Mouse (Mus musculus) small intestine, adult 2 months (tissue): ENCODE data around the gene Nt5c2. TPM values are rescaled to one million over a fixed set of nuclear protein-coding genes. Genes with fewer than 3 reads are reported as not detected.

ENCODE experiments used
- H3K27ac ChIP-seq: fragments of 200-500 bp; 2 replicates; pipeline ENCODE4 v1.5.1; 2012; ENCODE audit warnings: low read depth, low read length, control low read depth, inconsistent platforms; ENCODE audit not compliant: insufficient read depth
- H3K27me3 ChIP-seq: fragments of 200-500 bp; 2 replicates; pipeline ENCODE4 v1.6.1; 2012; ENCODE audit warnings: mild to moderate bottlenecking, moderate library complexity, low read length, inconsistent platforms; ENCODE audit not compliant: control insufficient read depth, insufficient read depth
- H3K36me3 ChIP-seq: fragments of 200-500 bp; 2 replicates; pipeline ENCODE4 v1.6.1; 2012; ENCODE audit warnings: mild to moderate bottlenecking, low read length, control low read depth, inconsistent platforms; ENCODE audit not compliant: control insufficient read depth, insufficient read depth
- H3K4me1 ChIP-seq: fragments of 200-500 bp; 2 replicates; pipeline ENCODE4 v1.6.1; 2012; ENCODE audit warnings: low read length, inconsistent platforms, mixed read lengths; ENCODE audit not compliant: control insufficient read depth, insufficient read depth, insufficient read length
- H3K4me3 ChIP-seq: fragments of 200-500 bp; 2 replicates; pipeline ENCODE4 v1.5.1; 2012; ENCODE audit warnings: low read depth, mild to moderate bottlenecking, control low read depth, inconsistent platforms, low read length, moderate library complexity
- CTCF ChIP-seq: fragments of 200-500 bp; IDR thresholded peaks from 2 replicates; pipeline ENCODE4 v1.5.1; 2012; ENCODE audit warnings: low read depth, mild to moderate bottlenecking, control low read depth, inconsistent platforms, low read length, moderate library complexity, mixed read lengths; ENCODE audit not compliant: insufficient replicate concordance, insufficient read length; ENCODE audit errors: extremely low read depth
- POLR2A ChIP-seq: fragments of 200-500 bp; IDR thresholded peaks from 2 replicates; pipeline ENCODE4 v1.6.1; 2012; ENCODE audit warnings: low read depth, mild to moderate bottlenecking, control low read depth, inconsistent platforms, low read length, moderate library complexity
- WGBS: fragments of 180-500 bp; shearing (Covaris S2); methylation state at CpG from one replicate; pipeline ENCODE4 v1.1.7; 2018; 5-methylcytosine and 5-hydroxymethylcytosine counted together
- polyA plus RNA-seq: library from polyadenylated mRNA; depleted of rRNA; stranded (reverse); fragments of >200 nt; gene quantifications from 2 replicates; pipeline ENCODE4 v1.2.3, GENCODE M21; 2012

The Nt5c2 gene
- polyA plus RNA-seq, 1 experiment: 6.1 TPM

DNA sequence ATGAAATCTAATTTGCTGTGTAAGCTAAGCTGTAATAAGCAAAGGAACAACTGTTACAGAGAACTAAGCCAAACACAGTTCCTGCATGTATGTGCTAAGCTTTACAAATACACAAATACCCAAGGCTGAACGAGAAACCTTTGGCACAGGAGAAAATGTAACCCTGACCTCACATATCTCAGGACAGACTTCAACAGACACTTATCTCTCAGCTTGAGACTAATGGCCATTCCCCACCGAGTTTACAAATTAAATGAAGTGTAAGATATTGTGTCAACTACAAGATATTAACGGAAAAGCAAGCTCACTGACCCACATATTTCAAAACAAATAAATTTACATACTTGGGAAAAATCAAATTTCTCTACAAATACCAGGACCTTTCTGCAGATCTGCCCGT is 86.8 kb downstream of the Nt5c2 start:
- Histone ChIP-seq H3K4me3 (no peak overlapping the region), H3K27me3 (no peaks in the 10 kb centered on the region), H3K36me3 (0 out of 2 replicates have a peak, but pooled peaks cover 4% of the 10 kb centered on the region), H3K27ac (no peak overlapping the region), H3K4me1 (no peaks in the 10 kb centered on the region)
- TF ChIP-seq POLR2A (no peak), CTCF (no peak)
- WGBS: 58% methylated on average over 4 of the region's 4 CpGs

DNA sequence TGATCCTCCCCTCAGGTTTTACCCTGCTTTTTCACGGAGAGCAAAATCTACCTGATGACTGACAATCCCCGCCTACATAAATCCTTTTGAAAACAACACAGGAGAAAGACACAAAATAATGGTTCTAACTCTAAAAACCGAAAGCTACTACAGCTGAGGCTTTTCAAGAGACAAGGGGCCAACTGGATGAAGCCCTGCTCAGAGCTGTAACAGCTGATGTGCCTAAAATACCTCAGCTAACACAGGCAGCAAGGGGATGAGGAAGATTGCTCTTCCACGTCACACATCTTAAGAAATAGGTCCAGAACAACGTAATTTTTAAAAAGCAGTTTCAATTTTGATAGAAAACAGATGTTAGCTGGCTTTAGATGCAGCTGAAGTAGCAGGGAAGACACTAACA is 88.0 kb downstream of the Nt5c2 start:
- Histone ChIP-seq H3K4me1 (no peaks in the 10 kb centered on the region), H3K36me3 (0 out of 2 replicates have a peak, but pooled peaks cover 4% of the 10 kb centered on the region), H3K27me3 (no peaks in the 10 kb centered on the region), H3K27ac (no peak overlapping the region), H3K4me3 (no peak overlapping the region)
- TF ChIP-seq CTCF: no peak
- TF ChIP-seq POLR2A: no peak
- 63% methylated on average over 5 of the region's 5 CpGs for WGBS

DNA sequence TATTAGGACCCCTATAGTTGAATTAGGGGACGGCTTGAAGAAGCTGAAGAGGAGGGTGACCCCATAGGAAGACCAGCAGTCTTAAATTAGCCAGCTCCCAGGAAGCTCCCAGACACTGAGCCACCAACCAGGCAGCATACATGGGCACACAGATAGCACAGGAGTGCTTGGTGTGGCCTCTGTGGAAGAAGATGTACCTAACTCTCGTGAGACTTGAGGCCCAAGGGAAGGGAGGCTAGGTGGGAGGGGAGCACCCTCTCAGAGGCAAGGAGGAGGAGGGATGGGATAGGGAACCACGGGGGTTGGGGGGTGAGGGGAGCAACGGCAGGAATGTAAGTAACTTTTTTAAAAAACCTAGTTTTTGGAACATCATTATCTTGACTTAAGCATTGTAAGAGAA is 88.6 kb downstream of the Nt5c2 start:
- WGBS: 72% methylated on average over 4 of the region's 4 CpGs
- TF ChIP-seq CTCF: no peak
- no peak for TF ChIP-seq POLR2A
- 0 out of 2 replicates have a peak, but pooled peaks cover 2% of the 10 kb centered on the region for H3K36me3 ChIP-seq
- H3K4me1 ChIP-seq: no peaks in the 10 kb centered on the region
- H3K27me3 ChIP-seq: no peaks in the 10 kb centered on the region
- no peak overlapping the region for H3K27ac ChIP-seq
- no peak overlapping the region for H3K4me3 ChIP-seq

DNA sequence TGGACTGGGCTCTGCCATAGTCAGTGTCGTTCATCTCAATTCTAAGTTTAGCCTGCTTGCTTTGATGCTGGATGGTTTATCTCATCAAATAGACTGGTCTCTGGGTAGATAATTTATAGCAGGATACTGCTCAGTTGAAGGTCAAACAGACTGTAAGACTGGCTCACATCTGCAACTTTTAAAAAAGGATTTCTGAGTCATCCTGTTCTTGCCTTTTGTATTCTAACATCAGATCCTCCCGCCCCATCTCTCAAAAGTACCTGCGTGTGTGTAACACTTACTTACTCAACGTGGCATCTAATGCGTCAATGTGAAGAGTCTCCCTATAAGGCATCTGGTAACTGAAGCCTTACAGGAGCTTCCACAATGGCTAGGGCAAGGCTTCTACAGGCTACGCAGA is 94.4 kb downstream of the Nt5c2 start:
- Histone ChIP-seq H3K36me3 (0 out of 2 replicates have a peak, but pooled peaks cover 2% of the 10 kb centered on the region), H3K27me3 (no peaks in the 10 kb centered on the region), H3K4me1 (no peaks in the 10 kb centered on the region), H3K27ac (no peak overlapping the region), H3K4me3 (no peak overlapping the region)
- TF ChIP-seq POLR2A (no peak), CTCF (no peak)
- WGBS: 81% methylated on average over 6 of the region's 6 CpGs

DNA sequence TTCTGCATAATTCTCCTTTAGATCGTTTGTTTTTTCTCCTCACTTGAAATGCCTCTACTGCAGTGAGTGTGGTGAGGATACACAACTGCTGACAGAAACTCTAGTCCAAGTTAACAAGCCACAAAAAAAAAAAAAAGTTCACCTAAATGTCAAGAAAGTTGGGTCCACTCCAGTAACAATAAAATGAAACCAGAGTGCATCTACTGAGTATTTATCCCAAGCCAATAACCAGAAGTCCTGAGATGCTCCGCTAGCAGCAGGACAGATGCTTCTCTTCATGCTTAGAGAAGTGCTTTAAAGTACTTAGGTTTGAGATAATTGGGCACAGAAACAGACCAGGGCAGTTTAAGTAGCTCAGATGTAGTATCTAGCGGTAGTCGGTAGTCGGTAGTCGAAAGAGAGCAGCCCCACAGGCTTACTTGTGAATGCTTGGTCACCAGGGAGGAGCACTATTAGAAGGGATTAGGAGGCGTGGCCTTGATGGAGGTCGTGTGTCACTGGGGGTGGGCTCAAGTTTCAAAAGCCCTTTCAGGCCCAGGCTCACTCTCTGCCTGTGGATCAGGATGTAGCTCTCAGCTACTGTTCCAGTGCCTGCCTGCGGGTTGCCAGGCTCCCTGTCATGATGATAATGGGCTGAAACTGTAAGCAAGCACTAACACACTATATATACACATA is 99.4 kb downstream of the Nt5c2 start:
- no peaks in the 10 kb centered on the region for H3K4me1 ChIP-seq
- no peaks in the 10 kb centered on the region for H3K27me3 ChIP-seq
- TF ChIP-seq POLR2A (no peak), CTCF (no peak)
- no peaks in the 10 kb centered on the region for H3K36me3 ChIP-seq
- no peak overlapping the region for H3K27ac ChIP-seq
- WGBS: 73% methylated on average over 9 of the region's 9 CpGs
- H3K4me3 ChIP-seq: no peak overlapping the region

DNA sequence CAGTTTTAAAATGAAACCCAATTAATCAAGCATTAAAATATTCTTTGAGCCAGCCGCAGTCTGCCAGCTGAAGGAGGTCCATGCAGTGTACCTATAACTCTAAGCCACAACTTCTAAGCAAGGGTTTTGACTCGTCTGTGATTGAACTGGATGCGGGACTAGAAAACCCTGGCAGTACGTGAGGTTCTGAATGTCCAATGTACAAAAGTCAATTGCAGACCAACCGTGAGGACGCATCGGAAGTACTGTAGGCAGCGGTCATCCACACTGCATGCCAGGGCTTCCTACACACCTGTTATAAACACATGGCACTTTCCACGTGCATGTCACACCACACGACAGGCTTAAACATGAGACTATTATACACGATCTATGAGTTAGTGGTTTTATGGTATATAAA is 101.3 kb downstream of the Nt5c2 start:
- 94% methylated on average over 11 of the region's 11 CpGs for WGBS
- TF ChIP-seq POLR2A: no peak
- no peak for TF ChIP-seq CTCF
- no peaks in the 10 kb centered on the region for H3K36me3 ChIP-seq
- no peaks in the 10 kb centered on the region for H3K27me3 ChIP-seq
- H3K4me3 ChIP-seq: no peak overlapping the region
- H3K27ac ChIP-seq: no peak overlapping the region
- no peaks in the 10 kb centered on the region for H3K4me1 ChIP-seq

DNA sequence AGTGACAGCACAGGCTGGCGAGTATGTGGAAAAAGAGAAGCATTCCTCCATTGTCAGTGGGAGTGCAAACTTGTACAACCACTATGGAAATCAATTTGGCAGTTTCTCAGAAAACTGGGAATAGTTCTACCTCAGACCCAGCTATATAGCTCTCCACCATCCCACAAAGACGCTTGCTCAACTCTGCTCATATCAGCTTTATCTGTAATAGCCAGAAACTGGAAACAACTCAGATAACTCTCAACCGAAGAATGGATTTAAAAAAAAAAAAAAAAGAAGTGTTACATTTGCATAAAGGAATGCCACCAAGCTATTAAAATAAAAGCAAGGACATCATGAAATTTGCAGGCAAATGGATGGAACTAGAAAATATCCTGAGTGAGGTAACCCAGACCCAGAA is 103.5 kb downstream of the Nt5c2 start:
- no peaks in the 10 kb centered on the region for H3K4me1 ChIP-seq
- TF ChIP-seq CTCF (no peak), POLR2A (no peak)
- WGBS: 58% methylated on average over 3 of the region's 3 CpGs
- H3K27ac ChIP-seq: no peak overlapping the region
- H3K4me3 ChIP-seq: no peak overlapping the region
- no peaks in the 10 kb centered on the region for H3K27me3 ChIP-seq
- H3K36me3 ChIP-seq: no peaks in the 10 kb centered on the region
